Mouse (Mus musculus) CH12.LX (cell line): ENCODE data around the gene Timm29. TPM values are rescaled to one million over a fixed set of nuclear protein-coding genes. Genes with fewer than 3 reads are reported as not detected.

Experiments used
- DNase-seq: peaks from one replicate; pipeline ENCODE4 v3.0.0-alpha.2; 2013; ENCODE audit errors: extremely low read depth
- H3K27ac ChIP-seq: 2 replicates; pipeline ENCODE4 v1.5.1; 2012; ENCODE audit warnings: low read depth, mild to moderate bottlenecking, control low read depth, moderate library complexity; ENCODE audit not compliant: insufficient read depth
- H3K27me3 ChIP-seq: replicated peaks from 2 replicates; pipeline ENCODE3; 2012; ENCODE audit warnings: inconsistent platforms
- H3K36me3 ChIP-seq, 2 experiments: replicated peaks in 1 of 2; 2 replicates each; pipeline versions ENCODE3 to v1.6.1; 2012; ENCODE audit warnings: inconsistent platforms in 1 of 2, low read length in 1 of 2, mild to moderate bottlenecking in 1 of 2, mixed read lengths in 1 of 2, moderate library complexity in 1 of 2; ENCODE audit not compliant: control insufficient read depth in 1 of 2, insufficient read depth in 1 of 2
- H3K4me1 ChIP-seq, 2 experiments: 2 replicates each; pipeline ENCODE4 v1.6.1; 2012; ENCODE audit warnings: inconsistent platforms in 1 of 2, moderate library complexity in 1 of 2; ENCODE audit not compliant: insufficient read depth in 2 of 2, control insufficient read depth in 1 of 2
- H3K4me2 ChIP-seq: 2 replicates; pipeline ENCODE4 v1.6.1; 2012; ENCODE audit warnings: low read depth, mild to moderate bottlenecking, control low read depth; ENCODE audit not compliant: poor library complexity, insufficient read depth, severe bottlenecking
- H3K4me3 ChIP-seq, 3 experiments: fragments of 150-350 bp in 1 of 3; sonication (generic) in 1 of 3; replicated peaks in 1 of 3; 2 replicates each; pipeline versions ENCODE3 to v1.5.1; 2011 to 2012; ENCODE audit warnings: low read depth in 2 of 3, low read length in 2 of 3, mild to moderate bottlenecking in 2 of 3, moderate library complexity in 2 of 3, control low read depth in 1 of 3, improper control_type of control experiment in 1 of 3, inconsistent platforms in 1 of 3, mixed read lengths in 1 of 3; ENCODE audit not compliant: poor library complexity in 1 of 3
- H3K79me2 ChIP-seq: replicated peaks from 2 replicates; pipeline ENCODE4 v1.6.1; 2012; ENCODE audit warnings: mild to moderate bottlenecking, moderate library complexity; ENCODE audit not compliant: control insufficient read depth, poor library complexity, insufficient read depth, severe bottlenecking; ENCODE audit errors: extremely low read depth
- H3K9ac ChIP-seq: 2 replicates; pipeline ENCODE4 v1.6.1; 2012; ENCODE audit warnings: low read depth, mild to moderate bottlenecking, control low read depth, moderate library complexity; ENCODE audit not compliant: insufficient read depth
- H3K9me3 ChIP-seq: replicated peaks from 2 replicates; pipeline ENCODE3; 2012; ENCODE audit warnings: low read length, inconsistent platforms, mixed read lengths
- CHD2 ChIP-seq: IDR thresholded peaks from 2 replicates; pipeline ENCODE4 v1.6.1; 2011; ENCODE audit warnings: low read length, improper control_type of control experiment
- CTCF ChIP-seq, 2 experiments: IDR thresholded peaks in 1 of 2; conservative IDR thresholded peaks in 1 of 2; 2 replicates each; pipeline ENCODE4 v1.5.1; 2011 to 2012; ENCODE audit warnings: low read depth in 2 of 2, low read length in 2 of 2, improper control_type of control experiment in 1 of 2, inconsistent platforms in 1 of 2, mild to moderate bottlenecking in 1 of 2, moderate library complexity in 1 of 2
- ELF1 ChIP-seq: IDR thresholded peaks from 2 replicates; pipeline ENCODE4 v1.6.1; 2014; ENCODE audit warnings: low read depth, mild to moderate bottlenecking, inconsistent platforms, low read length, improper control_type of control experiment
- EP300 ChIP-seq: IDR thresholded peaks from 2 replicates; pipeline ENCODE4 v1.6.1; 2011; ENCODE audit warnings: low read length, improper control_type of control experiment
- ETS1 ChIP-seq: conservative IDR thresholded peaks from 2 replicates; pipeline ENCODE4 v1.6.1; 2012; ENCODE audit warnings: low read depth, mild to moderate bottlenecking, inconsistent platforms, low read length, improper control_type of control experiment, moderate library complexity
- GABPA ChIP-seq: IDR thresholded peaks from 2 replicates; pipeline ENCODE4 v1.6.1; 2012; ENCODE audit warnings: low read depth, low read length, improper control_type of control experiment, inconsistent platforms; ENCODE audit not compliant: insufficient replicate concordance
- HCFC1 ChIP-seq: IDR thresholded peaks from 2 replicates; pipeline ENCODE4 v1.6.1; 2012; ENCODE audit warnings: low read depth, mild to moderate bottlenecking, inconsistent platforms, low read length, improper control_type of control experiment
- IRF4 ChIP-seq: IDR thresholded peaks from 2 replicates; pipeline ENCODE4 v1.6.1; 2014; ENCODE audit warnings: low read depth, mild to moderate bottlenecking, inconsistent platforms, low read length, improper control_type of control experiment
- MAFK ChIP-seq: IDR thresholded peaks from 2 replicates; pipeline ENCODE4 v1.6.1; 2011; ENCODE audit warnings: low read length, improper control_type of control experiment; ENCODE audit not compliant: insufficient replicate concordance
- MAX ChIP-seq: IDR thresholded peaks from 2 replicates; pipeline ENCODE4 v1.6.1; 2011; ENCODE audit warnings: low read length, improper control_type of control experiment
- MAZ ChIP-seq: IDR thresholded peaks from 2 replicates; pipeline ENCODE4 v1.6.1; 2012; ENCODE audit warnings: low read depth, mild to moderate bottlenecking, inconsistent platforms, low read length, improper control_type of control experiment, moderate library complexity
- MEF2A ChIP-seq: IDR thresholded peaks from 2 replicates; pipeline ENCODE4 v1.6.1; 2014; ENCODE audit warnings: low read depth, mild to moderate bottlenecking, inconsistent platforms, low read length, improper control_type of control experiment, borderline replicate concordance
- MXI1 ChIP-seq: IDR thresholded peaks from 2 replicates; pipeline ENCODE4 v1.6.1; 2011; ENCODE audit warnings: mild to moderate bottlenecking, low read depth, low read length, improper control_type of control experiment
- MYC ChIP-seq: IDR thresholded peaks from 2 replicates; pipeline ENCODE4 v1.6.1; 2011; ENCODE audit warnings: low read depth, mild to moderate bottlenecking, improper control_type of control experiment, low read length
- NELFE ChIP-seq: IDR thresholded peaks from 2 replicates; pipeline ENCODE4 v1.6.1; 2011; ENCODE audit warnings: low read depth, low read length, improper control_type of control experiment
- NRF1 ChIP-seq: IDR thresholded peaks from 2 replicates; pipeline ENCODE4 v1.6.1; 2014; ENCODE audit warnings: low read depth, mild to moderate bottlenecking, inconsistent platforms, low read length, improper control_type of control experiment, moderate library complexity
- PAX5 ChIP-seq: IDR thresholded peaks from 2 replicates; pipeline ENCODE4 v1.6.1; 2012; ENCODE audit warnings: low read length, inconsistent platforms, mixed read lengths
- POLR2A ChIP-seq: IDR thresholded peaks from 2 replicates; pipeline ENCODE4 v1.6.1; 2011; ENCODE audit warnings: low read depth, mild to moderate bottlenecking, improper control_type of control experiment, low read length
- POLR2AphosphoS2 ChIP-seq: IDR thresholded peaks from 2 replicates; pipeline ENCODE4 v1.6.1; 2011; ENCODE audit warnings: low read depth, low read length, improper control_type of control experiment
- RAD21 ChIP-seq: IDR thresholded peaks from 2 replicates; pipeline ENCODE4 v1.6.1; 2011; ENCODE audit warnings: low read depth, mild to moderate bottlenecking, low read length, improper control_type of control experiment, moderate library complexity
- SIN3A ChIP-seq: IDR thresholded peaks from 2 replicates; pipeline ENCODE4 v1.6.1; 2012; ENCODE audit warnings: low read length, improper control_type of control experiment, inconsistent platforms
- SMC3 ChIP-seq: IDR thresholded peaks from 2 replicates; pipeline ENCODE4 v1.6.1; 2011; ENCODE audit warnings: low read depth, low read length, improper control_type of control experiment
- TBP ChIP-seq: conservative IDR thresholded peaks from 2 replicates; pipeline ENCODE4 v1.6.1; 2011; ENCODE audit warnings: low read depth, low read length, improper control_type of control experiment
- TCF12 ChIP-seq: IDR thresholded peaks from 2 replicates; pipeline ENCODE4 v1.6.1; 2014; ENCODE audit warnings: low read depth, mild to moderate bottlenecking, inconsistent platforms, low read length, improper control_type of control experiment
- UBTF ChIP-seq: IDR thresholded peaks from 2 replicates; pipeline ENCODE4 v1.6.1; 2012; ENCODE audit warnings: low read depth, mild to moderate bottlenecking, inconsistent platforms, low read length, improper control_type of control experiment, moderate library complexity
- USF1 ChIP-seq: IDR thresholded peaks from 2 replicates; pipeline ENCODE4 v1.6.1; 2014; ENCODE audit warnings: low read depth, mild to moderate bottlenecking, inconsistent platforms, low read length, improper control_type of control experiment
- ZKSCAN1 ChIP-seq: IDR thresholded peaks from 2 replicates; pipeline ENCODE4 v1.6.1; 2012; ENCODE audit warnings: low read depth, inconsistent platforms, low read length, improper control_type of control experiment, borderline replicate concordance
- ZNF384 ChIP-seq: IDR thresholded peaks from 2 replicates; pipeline ENCODE4 v1.6.1; 2012; ENCODE audit warnings: low read depth, low read length, improper control_type of control experiment, inconsistent platforms
- dilution Hi-C: fragments of 300-500 bp; cut with MboI; formaldehyde crosslinking; loops from 2 replicates; pipeline ENCODE4 v1.14.3; 2020; ENCODE audit warnings: low sequenced_read_pairs; ENCODE audit not compliant: extremely low pct_unique_long_range_greater_than_20kb, extremely low pct_ligation_motif_present
- in situ Hi-C: fragments of 300-500 bp; cut with MboI; formaldehyde crosslinking; loops from 3 replicates; pipeline ENCODE4 v1.14.3; 2019; ENCODE audit warnings: low sequenced_read_pairs, low pct_ligation_motif_present, low pct_unique_long_range_greater_than_20kb, mixed read lengths
- polyA plus RNA-seq: library from polyadenylated mRNA; unstranded; fragments of >175 nt; gene quantifications from 2 replicates; pipeline ENCODE4 v1.2.1, GENCODE M21; 2012; ENCODE audit warnings: low read depth; ENCODE audit not compliant: insufficient read length
- total RNA-seq, 2 experiments: library from RNA; depleted of rRNA; stranded (reverse); fragments of 300-350 nt in 1 of 2; fragments of >200 nt in 1 of 2; gene quantifications; 2 replicates each; pipeline ENCODE4 v1.2.3; 2012 to 2014

The Timm29 gene
- total and polyA plus RNA-seq, 3 experiments, result 12.0 to 34.6 (median 19.5) TPM

GRCm38 (mm10) chr9:21545916-21546788 lies 46.4 kb upstream of the Timm29 start:
- H3K9me3 ChIP-seq, result no peaks in the 10 kb centered on the region
- peaks cover 5 to 29% of the 10 kb centered on the region in 2 experiments; a peak in 3 of 4 replicates for H3K4me1 ChIP-seq
- H3K4me3 ChIP-seq, result peak overlapping the region; percentile 61 to 82 (median 74)
- peak overlapping the region; percentile 45; the same call in 1 of the 2 replicates for H3K9ac ChIP-seq
- in situ Hi-C loops, result loop anchor here (5.0 kb wide), 1 partner anchor 46 kb away; the partner anchor contains the start of genes Timm29 and Yipf2
- H3K27me3 ChIP-seq, result no peaks in the 10 kb centered on the region
- dilution Hi-C loops, result no loop called here
- H3K27ac ChIP-seq, result peak overlapping the region; percentile 67
- peak overlapping the region; percentile 69 for H3K4me2 ChIP-seq
- DNase-seq, result peak; percentile 97
- H3K36me3 ChIP-seq, result peaks cover 4 to 24% of the 10 kb centered on the region in 2 experiments
- peak; percentile 55 for TF ChIP-seq HCFC1
- TF ChIP-seq POLR2AphosphoS2, result no peak
- TF ChIP-seq CTCF (conservative IDR thresholded peaks at IDR 0.05 in 1 of 2, IDR thresholded peaks at IDR 0.05 in 1 of 2; ENCODE audit: low read depth in 2 of 2, low read length in 2 of 2), result peak in 1 of 2 experiments; percentile 36; a peak in 2 of 4 replicates
- peak; percentile 84 for TF ChIP-seq TBP
- no peak; the same call in 1 of the 2 replicates for TF ChIP-seq MAX
- peak; percentile 53; the same call in 1 of the 2 replicates for TF ChIP-seq UBTF
- TF ChIP-seq SIN3A, result peak; percentile 67
- TF ChIP-seq NRF1, result peak; percentile 84
- TF ChIP-seq POLR2A, result peak; percentile 51; the same call in 1 of the 2 replicates
- peak; percentile 63 for TF ChIP-seq MXI1
- peak; percentile 82; the same call in 1 of the 2 replicates for TF ChIP-seq MAZ
- TF ChIP-seq MAFK, result no peak
- TF ChIP-seq EP300, result no peak
- peak; percentile 32; the same call in 1 of the 2 replicates for TF ChIP-seq MEF2A
- 0 out of 2 replicates have a peak, but pooled peaks have one; percentile 37 for TF ChIP-seq CHD2
- TF ChIP-seq ELF1, result no peak
- peak; percentile 41; the same call in 1 of the 2 replicates for TF ChIP-seq TCF12
- 0 out of 2 replicates have a peak, but pooled peaks have one; percentile 16 for TF ChIP-seq NELFE
- H3K79me2 ChIP-seq, result peaks cover 25% of the 10 kb centered on the region

- dilution Hi-C loops, result no loop called here
- H3K9ac ChIP-seq, result peak within 1 kb of the TSS; percentile 90
- in situ Hi-C loops, result loop anchor here (5.0 kb wide), 1 partner anchor 46 kb away; the partner anchor contains the start of genes Timm29 and Yipf2
- H3K27ac ChIP-seq, result peak within 1 kb of the TSS; percentile 68
- no peaks in the 10 kb centered on the region for H3K9me3 ChIP-seq
- H3K36me3 ChIP-seq, result peaks cover 8 to 29% of the 10 kb centered on the region in 2 experiments
- no peaks in the 10 kb centered on the region for H3K27me3 ChIP-seq
- peak within 1 kb of the TSS; percentile 83 to 96 (median 87) for H3K4me3 ChIP-seq
- TF ChIP-seq POLR2AphosphoS2, result no peak
- TF ChIP-seq SIN3A, result no peak
- TF ChIP-seq UBTF, result no peak; the same call in 1 of the 2 replicates
- peak; percentile 18 for TF ChIP-seq RAD21
- TF ChIP-seq ELF1, result no peak
- TF ChIP-seq CTCF (conservative IDR thresholded peaks at IDR 0.05 in 1 of 2, IDR thresholded peaks at IDR 0.05 in 1 of 2; ENCODE audit: low read depth in 2 of 2, low read length in 2 of 2), result peak in 1 of 2 experiments; percentile 90; a peak in 1 of 4 replicates
- TF ChIP-seq ZNF384, result no peak
- TF ChIP-seq HCFC1, result no peak
- no peak for TF ChIP-seq MAX
- TF ChIP-seq IRF4, result no peak
- TF ChIP-seq ETS1, result no peak
- TF ChIP-seq MYC, result no peak
- no peak for TF ChIP-seq USF1
- TF ChIP-seq ZKSCAN1, result no peak
- TF ChIP-seq TBP, result no peak
- no peak for TF ChIP-seq GABPA
- no peak for TF ChIP-seq PAX5
- TF ChIP-seq MAZ, result no peak
- TF ChIP-seq MEF2A, result no peak
- TF ChIP-seq MAFK, result no peak
- peak; percentile 32; the same call in 1 of the 2 replicates for TF ChIP-seq SMC3
- peaks cover 25% of the 10 kb centered on the region for H3K79me2 ChIP-seq
- peak within 1 kb of the TSS; percentile 82 for H3K4me2 ChIP-seq
- no peak for DNase-seq
- peaks cover 5 to 32% of the 10 kb centered on the region in 2 experiments; a peak in 3 of 4 replicates for H3K4me1 ChIP-seq
Measured at GRCm38 (mm10) chr9:21546789-21547074, 45.8 kb upstream of the Timm29 start, which contains the start of gene Carm1. Carm1 (plus strand) TSS chr9:21546894.
